Mouse (Mus musculus) brown adipose tissue, adult 24 weeks (tissue): ENCODE measurements around the gene Zmiz1. TPM values are rescaled to one million over a fixed set of nuclear protein-coding genes. Genes with fewer than 3 reads are reported as not detected.

Experiments
- H3K27ac ChIP-seq: fragments of 200-500 bp; replicated peaks from 2 replicates; pipeline ENCODE4 v1.5.1; 2012; ENCODE audit warnings: low read depth, mild to moderate bottlenecking, low read length
- H3K4me1 ChIP-seq: fragments of 200-500 bp; 2 replicates; pipeline ENCODE4 v1.6.1; 2012; ENCODE audit warnings: low read length, mixed read lengths; ENCODE audit not compliant: control insufficient read depth, insufficient read depth, insufficient read length
- H3K4me3 ChIP-seq: fragments of 200-500 bp; 2 replicates; pipeline ENCODE4 v1.5.1; 2012; ENCODE audit warnings: low read depth, mild to moderate bottlenecking, low read length, moderate library complexity; ENCODE audit not compliant: insufficient read depth
- polyA plus RNA-seq: library from polyadenylated mRNA; stranded (reverse); fragments of >200 nt; gene quantifications from 2 replicates; pipeline ENCODE4 v1.2.4, GENCODE M21; 2012; ENCODE audit not compliant: missing spikeins, insufficient read depth, insufficient read length

Zmiz1 gene
- polyA plus RNA-seq, 1 experiment, result 17.0 TPM

- 0 out of 2 replicates have a peak overlapping the region, but pooled peaks have one; percentile 15 for H3K27ac ChIP-seq
- no peak overlapping the region for H3K4me3 ChIP-seq
Measured at GRCm38 (mm10) chr14:25645717-25646116, 186.7 kb downstream of the Zmiz1 start.

DNA sequence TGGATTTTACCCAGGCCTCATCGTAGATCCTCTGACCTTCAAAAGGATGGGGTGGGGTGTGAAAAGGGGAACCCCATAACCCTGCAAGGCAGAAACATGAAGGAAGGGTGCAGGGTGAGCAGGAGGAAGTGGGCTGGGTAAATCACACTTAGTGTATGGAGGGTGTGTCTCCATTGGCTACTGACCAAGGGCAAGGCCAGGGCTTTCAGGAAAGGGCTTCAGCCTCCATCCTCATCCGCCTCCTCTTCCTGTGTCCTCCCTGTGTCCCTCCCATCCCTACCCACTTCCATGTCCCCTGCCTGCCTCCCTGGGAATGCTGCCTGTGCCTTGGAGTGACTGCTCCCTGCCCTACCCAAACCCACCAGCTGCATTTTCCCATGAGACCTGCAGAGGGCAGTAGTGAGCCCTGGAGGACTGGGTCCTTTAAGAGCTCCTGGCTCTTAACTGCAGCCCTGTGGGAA, 187.2 kb downstream of the Zmiz1 start:
- Histone ChIP-seq H3K4me3 (no peak overlapping the region), H3K4me1 (no peaks in the 10 kb centered on the region), H3K27ac (0 out of 2 replicates have a peak overlapping the region, but pooled peaks have one; percentile 15)

More at GRCm38 (mm10) chr14:25645717-25646116, 186.7 kb downstream of the Zmiz1 start:
- no peaks in the 10 kb centered on the region for H3K4me1 ChIP-seq

- H3K4me3 ChIP-seq, result no peak overlapping the region
- H3K27ac ChIP-seq, result no peak overlapping the region
- H3K4me1 ChIP-seq, result no peaks in the 10 kb centered on the region
Measured at GRCm38 (mm10) chr14:25651131-25651530, 192.1 kb downstream of the Zmiz1 start.

- Histone ChIP-seq H3K4me1 (no peaks in the 10 kb centered on the region), H3K4me3 (no peak overlapping the region), H3K27ac (no peak overlapping the region)
Measured at GRCm38 (mm10) chr14:25651905-25652304, 192.9 kb downstream of the Zmiz1 start.

GRCm38 (mm10) chr14:25654401-25655197, 195.6 kb downstream of the Zmiz1 start:
- no peak overlapping the region for H3K4me3 ChIP-seq
- no peaks in the 10 kb centered on the region for H3K4me1 ChIP-seq
- no peak overlapping the region for H3K27ac ChIP-seq

- H3K4me3 ChIP-seq, result no peak overlapping the region
- H3K4me1 ChIP-seq, result no peaks in the 10 kb centered on the region
- H3K27ac ChIP-seq, result no peak overlapping the region
Measured at GRCm38 (mm10) chr14:25660661-25661060, 201.7 kb downstream of the Zmiz1 start.

DNA sequence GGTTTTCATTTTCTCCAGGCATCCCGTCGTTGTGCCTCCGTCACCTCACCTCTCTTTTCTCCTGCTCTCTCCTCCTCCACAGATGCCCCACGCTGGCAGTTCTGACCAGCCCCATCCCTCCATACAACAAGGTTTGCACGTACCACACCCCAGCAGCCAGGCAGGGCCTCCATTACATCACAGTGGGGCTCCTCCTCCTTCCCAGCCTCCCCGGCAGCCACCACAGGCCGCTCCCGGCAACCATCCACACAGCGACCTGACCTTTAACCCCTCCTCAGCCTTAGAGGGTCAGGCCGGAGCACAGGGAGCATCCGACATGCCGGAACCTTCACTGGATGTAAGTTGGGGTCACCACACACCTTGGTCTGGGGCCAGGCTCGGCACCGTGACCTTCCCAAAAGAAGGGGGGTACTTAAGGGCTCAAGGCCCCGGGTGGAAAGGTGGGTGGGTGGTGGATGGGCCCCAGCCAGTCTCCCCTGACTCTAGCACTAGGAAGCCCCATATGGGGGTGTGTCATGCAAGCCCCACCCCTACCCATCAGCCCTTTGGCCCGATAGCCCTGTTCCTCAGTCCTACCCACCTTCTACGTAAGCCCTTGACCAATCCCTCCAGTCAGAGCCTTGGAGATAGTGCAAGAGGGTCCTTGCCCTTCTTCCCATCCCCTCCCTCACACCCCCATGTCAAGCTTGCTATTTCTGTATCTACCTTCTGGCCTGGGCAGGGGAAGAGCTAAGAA, 202.4 kb downstream of the Zmiz1 start:
- H3K4me3 ChIP-seq, result no peak overlapping the region
- no peaks in the 10 kb centered on the region for H3K4me1 ChIP-seq
- no peak overlapping the region for H3K27ac ChIP-seq

- Histone ChIP-seq H3K27ac (no peak overlapping the region), H3K4me1 (no peaks in the 10 kb centered on the region), H3K4me3 (no peak overlapping the region)
Measured at GRCm38 (mm10) chr14:25663649-25664309, 204.8 kb downstream of the Zmiz1 start.

DNA sequence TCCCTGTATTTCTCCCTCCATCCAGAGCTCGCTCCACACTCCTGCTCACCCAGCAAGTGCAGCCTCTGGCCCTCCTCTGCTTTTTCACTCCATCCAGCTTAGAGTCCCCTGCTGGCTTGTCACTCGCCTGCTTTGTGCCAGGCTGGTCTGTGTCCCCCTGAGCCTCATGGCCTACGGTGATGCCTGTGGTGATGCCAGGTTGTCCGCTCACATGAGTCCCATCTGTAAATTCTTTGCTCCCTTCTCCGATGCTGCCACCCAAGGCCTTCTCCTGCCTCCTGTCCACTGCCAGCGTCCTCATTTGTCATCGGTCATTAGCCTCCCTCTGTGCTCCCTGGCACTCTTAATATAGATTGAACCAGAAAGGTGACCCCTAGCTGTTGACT, 205.3 kb downstream of the Zmiz1 start:
- H3K4me1 ChIP-seq, result no peaks in the 10 kb centered on the region
- no peak overlapping the region for H3K4me3 ChIP-seq
- H3K27ac ChIP-seq, result no peak overlapping the region

DNA sequence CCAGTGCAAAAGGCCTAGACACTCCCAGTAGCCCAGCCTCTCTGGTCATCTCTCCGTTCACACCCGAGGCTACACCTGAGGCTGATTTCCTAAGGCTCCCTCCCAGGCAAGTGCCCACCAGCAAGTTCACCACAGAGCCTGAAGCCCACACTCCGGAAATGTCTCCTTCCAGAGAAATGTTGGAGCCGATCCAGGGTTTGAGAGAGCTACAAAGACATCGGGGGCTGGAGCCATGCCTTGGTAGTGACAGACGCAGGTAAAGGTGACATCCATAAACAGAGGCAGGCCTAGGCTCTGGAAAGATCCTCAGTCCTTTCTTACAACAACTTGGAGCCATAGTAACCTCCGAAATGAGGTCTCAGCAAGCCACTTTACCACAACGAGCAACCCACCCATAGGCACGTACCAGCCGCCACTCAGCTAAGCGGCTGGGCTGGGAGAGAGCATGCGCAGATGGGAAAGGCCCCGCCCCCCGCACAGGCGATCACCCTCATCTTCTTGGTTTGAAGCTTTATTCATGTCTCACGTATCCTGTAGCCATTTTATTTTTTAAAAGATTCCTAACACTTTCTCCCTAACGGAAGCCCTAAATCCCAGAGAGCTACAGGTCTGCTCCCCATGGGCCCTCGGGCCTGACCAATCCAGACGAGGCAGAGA, 206.5 kb downstream of the Zmiz1 start:
- H3K4me3 ChIP-seq, result no peak overlapping the region
- H3K27ac ChIP-seq, result no peak overlapping the region
- no peaks in the 10 kb centered on the region for H3K4me1 ChIP-seq

GRCm38 (mm10) chr14:25666668-25667376, 207.8 kb downstream of the Zmiz1 start:
- Histone ChIP-seq H3K4me3 (no peak overlapping the region), H3K27ac (no peak overlapping the region), H3K4me1 (no peaks in the 10 kb centered on the region)

GRCm38 (mm10) chr14:25667587-25667986, 208.6 kb downstream of the Zmiz1 start:
- Histone ChIP-seq H3K27ac (no peak overlapping the region), H3K4me3 (no peak overlapping the region)

DNA sequence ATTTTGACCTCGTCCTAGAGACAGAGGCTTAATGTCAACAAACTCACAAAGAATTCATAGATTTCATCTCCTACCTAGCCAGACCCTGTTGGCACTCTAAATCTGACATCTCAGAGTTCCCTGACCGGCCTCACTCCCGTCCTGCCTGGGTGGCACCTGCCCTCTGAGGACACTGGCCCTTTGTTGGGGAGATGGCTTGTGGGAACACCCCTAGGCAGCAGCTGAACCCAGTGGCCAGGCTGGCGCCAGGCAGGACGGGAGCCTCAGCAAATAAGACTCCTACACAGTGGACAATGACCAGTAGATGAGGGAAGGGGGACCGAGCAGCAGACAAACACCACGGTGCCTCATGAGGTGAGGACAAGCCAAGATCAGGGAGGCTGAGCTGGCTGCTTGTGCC, 220.6 kb downstream of the Zmiz1 start:
- H3K4me1 ChIP-seq, result no peaks in the 10 kb centered on the region
- H3K27ac ChIP-seq, result no peak overlapping the region
- no peak overlapping the region for H3K4me3 ChIP-seq

More at GRCm38 (mm10) chr14:25667587-25667986, 208.6 kb downstream of the Zmiz1 start:
- H3K4me1 ChIP-seq, result no peaks in the 10 kb centered on the region

GRCm38 (mm10) chr14:25682020-25682419, 223.0 kb downstream of the Zmiz1 start:
- Histone ChIP-seq H3K4me3 (no peak overlapping the region), H3K27ac (no peak overlapping the region), H3K4me1 (no peaks in the 10 kb centered on the region)
